Mouse (Mus musculus): Measurements from ENCODE around the gene Snrnp70.

- no peak for TF ChIP-seq CTCF (IDR thresholded peaks at IDR 0.05; ENCODE audit: low read depth, low read length)
- no peak for TF ChIP-seq POLR2A (IDR thresholded peaks at IDR 0.05; ENCODE audit: extremely low read depth, insufficient read depth, low read length)
These were observed 16.9 kb upstream of the Snrnp70 start for GRCm38 (mm10) chr7:45412421-45412820.
